Mouse (Mus musculus) embryonic facial prominence, embryonic 10.5 days (tissue): Measurements from ENCODE around the gene Ppp3ca. TPM values are rescaled to one million over a fixed set of nuclear protein-coding genes. Genes with fewer than 3 reads are reported as not detected.

Experiments used
- DNase-seq: peaks from one replicate; pipeline ENCODE4 v3.0.0-alpha.2; 2017; ENCODE audit warnings: low spot score
- H3K27ac ChIP-seq: fragments of 300-500 bp; sonication (generic); replicated peaks from 2 replicates; pipeline ENCODE4 v1.5.1; 2016; ENCODE audit warnings: mild to moderate bottlenecking
- H3K27me3 ChIP-seq: fragments of 300-500 bp; sonication (generic); replicated peaks from 2 replicates; pipeline ENCODE4 v1.6.1; 2016; ENCODE audit warnings: low read depth, mild to moderate bottlenecking; ENCODE audit not compliant: poor library complexity, severe bottlenecking
- H3K36me3 ChIP-seq: fragments of 300-500 bp; sonication (generic); replicated peaks from 2 replicates; pipeline ENCODE4 v1.6.1; 2016; ENCODE audit warnings: mild to moderate bottlenecking, moderate library complexity
- H3K4me1 ChIP-seq: fragments of 300-500 bp; sonication (generic); 2 replicates; pipeline ENCODE4 v1.6.1; 2016
- H3K4me3 ChIP-seq: fragments of 300-500 bp; sonication (generic); 2 replicates; pipeline ENCODE4 v1.5.1; 2016; ENCODE audit warnings: mild to moderate bottlenecking, moderate library complexity
- H3K9me3 ChIP-seq: fragments of 300-500 bp; sonication (generic); 2 replicates; pipeline ENCODE4 v1.6.1; 2016; ENCODE audit warnings: mild to moderate bottlenecking
- WGBS: fragments of 180-500 bp; shearing (Covaris S2); methylation state at CpG from one replicate; pipeline ENCODE4 v1.1.7; 2016; 5-methylcytosine and 5-hydroxymethylcytosine counted together
- polyA plus RNA-seq: library from polyadenylated mRNA; unstranded; fragments of >200 nt; fragmentation: Nextera tagmentation; extraction: Ambion mirVana; gene quantifications from 2 replicates; pipeline ENCODE4 v1.2.1, GENCODE M21; 2016

The Ppp3ca gene
- polyA plus RNA-seq, 1 experiment from 2014 or later: 32.2 TPM

GRCm38 (mm10) chr3:136866571-136866970 is 196.6 kb downstream of the Ppp3ca start:
- WGBS: 78% methylated on average over 3 of the region's 3 CpGs
- no peaks in the 10 kb centered on the region for H3K9me3 ChIP-seq
- no peaks in the 10 kb centered on the region for H3K27me3 ChIP-seq
- H3K27ac ChIP-seq: no peak overlapping the region
- no peak overlapping the region for H3K4me3 ChIP-seq
- H3K36me3 ChIP-seq: no peaks in the 10 kb centered on the region
- H3K4me1 ChIP-seq: peaks cover 4% of the 10 kb centered on the region; the same call in 1 of the 2 replicates
- no peak for DNase-seq

- H3K9me3 ChIP-seq: no peaks in the 10 kb centered on the region
- WGBS: 93% methylated on average over 2 of the region's 2 CpGs
- no peaks in the 10 kb centered on the region for H3K27me3 ChIP-seq
- no peak for DNase-seq
- H3K27ac ChIP-seq: no peak overlapping the region
- H3K4me1 ChIP-seq: peaks cover 8% of the 10 kb centered on the region; the same call in 1 of the 2 replicates
- H3K36me3 ChIP-seq: no peaks in the 10 kb centered on the region
- H3K4me3 ChIP-seq: no peak overlapping the region
Measured at GRCm38 (mm10) chr3:136867366-136867765, 197.4 kb downstream of the Ppp3ca start.

- Histone ChIP-seq H3K27me3 (no peaks in the 10 kb centered on the region), H3K36me3 (no peaks in the 10 kb centered on the region), H3K27ac (no peak overlapping the region), H3K4me1 (peaks cover 8% of the 10 kb centered on the region; the same call in 1 of the 2 replicates), H3K9me3 (no peaks in the 10 kb centered on the region), H3K4me3 (no peak overlapping the region)
- WGBS: 88% methylated on average over 14 of the region's 14 CpGs
- DNase-seq: no peak
Measured at GRCm38 (mm10) chr3:136871772-136872532, 202.0 kb downstream of the Ppp3ca start.

- Histone ChIP-seq H3K27ac (no peak overlapping the region), H3K9me3 (no peaks in the 10 kb centered on the region), H3K4me3 (no peak overlapping the region), H3K27me3 (no peaks in the 10 kb centered on the region), H3K36me3 (no peaks in the 10 kb centered on the region), H3K4me1 (peaks cover 8% of the 10 kb centered on the region; the same call in 1 of the 2 replicates)
- WGBS: 86% methylated on average over 8 of the region's 8 CpGs
- DNase-seq: no peak
Measured at GRCm38 (mm10) chr3:136872533-136873095, 202.7 kb downstream of the Ppp3ca start.

GRCm38 (mm10) chr3:136873809-136874449 is 204.0 kb downstream of the Ppp3ca start:
- H3K27me3 ChIP-seq: no peaks in the 10 kb centered on the region
- no peak for DNase-seq
- no peaks in the 10 kb centered on the region for H3K36me3 ChIP-seq
- 84% methylated on average over 7 of the region's 7 CpGs for WGBS
- H3K9me3 ChIP-seq: no peaks in the 10 kb centered on the region
- H3K4me3 ChIP-seq: no peak overlapping the region
- H3K4me1 ChIP-seq: peaks cover 8% of the 10 kb centered on the region; the same call in 1 of the 2 replicates
- no peak overlapping the region for H3K27ac ChIP-seq

- Histone ChIP-seq H3K9me3 (no peaks in the 10 kb centered on the region), H3K4me3 (no peak overlapping the region), H3K27me3 (no peaks in the 10 kb centered on the region), H3K36me3 (no peaks in the 10 kb centered on the region), H3K27ac (no peak overlapping the region), H3K4me1 (peaks cover 8% of the 10 kb centered on the region; the same call in 1 of the 2 replicates)
- no peak for DNase-seq
- 69% methylated on average over 5 of the region's 5 CpGs for WGBS
Measured at GRCm38 (mm10) chr3:136874566-136874965, 204.6 kb downstream of the Ppp3ca start.

- no peak overlapping the region for H3K4me3 ChIP-seq
- H3K27ac ChIP-seq: no peak overlapping the region
- no peaks in the 10 kb centered on the region for H3K9me3 ChIP-seq
- 92% methylated on average over 9 of the region's 9 CpGs for WGBS
- no peaks in the 10 kb centered on the region for H3K4me1 ChIP-seq
- no peaks in the 10 kb centered on the region for H3K27me3 ChIP-seq
- DNase-seq: no peak
- no peaks in the 10 kb centered on the region; the same call in 1 of the 2 replicates for H3K36me3 ChIP-seq
Measured at GRCm38 (mm10) chr3:136887741-136888140, 217.8 kb downstream of the Ppp3ca start.

- no peaks in the 10 kb centered on the region for H3K9me3 ChIP-seq
- 70% methylated on average over 3 of the region's 3 CpGs for WGBS
Measured at GRCm38 (mm10) chr3:136892140-136892539, 222.2 kb downstream of the Ppp3ca start.

GRCm38 (mm10) chr3:136893596-136894402 is 223.9 kb downstream of the Ppp3ca start:
- Histone ChIP-seq H3K9me3 (no peaks in the 10 kb centered on the region), H3K36me3 (peaks cover 19% of the 10 kb centered on the region; the same call in 1 of the 2 replicates), H3K27ac (no peak overlapping the region), H3K4me3 (no peak overlapping the region), H3K27me3 (no peaks in the 10 kb centered on the region), H3K4me1 (no peaks in the 10 kb centered on the region)
- DNase-seq: no peak
- WGBS: 79% methylated on average over 18 of the region's 18 CpGs

More at GRCm38 (mm10) chr3:136892140-136892539, 222.2 kb downstream of the Ppp3ca start:
- no peaks in the 10 kb centered on the region for H3K4me1 ChIP-seq
- H3K27ac ChIP-seq: no peak overlapping the region
- DNase-seq: no peak
- peaks cover 19% of the 10 kb centered on the region; the same call in 1 of the 2 replicates for H3K36me3 ChIP-seq
- H3K4me3 ChIP-seq: no peak overlapping the region
- H3K27me3 ChIP-seq: no peaks in the 10 kb centered on the region

GRCm38 (mm10) chr3:136895498-136895897 is 225.6 kb downstream of the Ppp3ca start:
- Histone ChIP-seq H3K9me3 (no peaks in the 10 kb centered on the region), H3K36me3 (peaks cover 19% of the 10 kb centered on the region; the same call in 1 of the 2 replicates), H3K4me1 (no peaks in the 10 kb centered on the region), H3K4me3 (no peak overlapping the region), H3K27me3 (no peaks in the 10 kb centered on the region), H3K27ac (no peak overlapping the region)
- DNase-seq: no peak

- H3K36me3 ChIP-seq: peaks cover 19% of the 10 kb centered on the region; the same call in 1 of the 2 replicates
- no peak for DNase-seq
- no peaks in the 10 kb centered on the region for H3K4me1 ChIP-seq
- H3K4me3 ChIP-seq: no peak overlapping the region
- H3K9me3 ChIP-seq: no peaks in the 10 kb centered on the region
- no peak overlapping the region for H3K27ac ChIP-seq
- no peaks in the 10 kb centered on the region for H3K27me3 ChIP-seq
- 88% methylated on average over 4 of the region's 4 CpGs for WGBS
Measured at GRCm38 (mm10) chr3:136896276-136896675, 226.4 kb downstream of the Ppp3ca start.

- no peak overlapping the region for H3K27ac ChIP-seq
- H3K36me3 ChIP-seq: peaks cover 30% of the 10 kb centered on the region; the same call in 1 of the 2 replicates
- H3K4me3 ChIP-seq: no peak overlapping the region
- H3K4me1 ChIP-seq: no peaks in the 10 kb centered on the region
- 72% methylated on average over 2 of the region's 2 CpGs for WGBS
- no peak for DNase-seq
- H3K9me3 ChIP-seq: no peaks in the 10 kb centered on the region
- H3K27me3 ChIP-seq: no peaks in the 10 kb centered on the region
Measured at GRCm38 (mm10) chr3:136899744-136900143, 229.8 kb downstream of the Ppp3ca start.
